Mouse (Mus musculus) heart, embryonic 13.5 days (tissue): ENCODE results near the gene Mfsd1. TPM values are rescaled to one million over a fixed set of nuclear protein-coding genes. Genes with fewer than 3 reads are reported as not detected.
A peak's percentile ranks its signal among the peaks of the same experiment; 100 is the strongest.

Experiments
- ATAC-seq: fragments of 200-750 bp; cut with Nextera tagmentation; 2 replicates; pipeline ENCODE4 v1.8.0; 2017; ENCODE audit warnings: moderate TSS enrichment; ENCODE audit not compliant: insufficient number of reproducible peaks, low FRiP score, low TSS enrichment; ENCODE audit errors: extremely low read depth
- H3K27ac ChIP-seq: fragments of 300-500 bp; sonication (generic); replicated peaks from 2 replicates; pipeline ENCODE4 v1.5.1; 2015; ENCODE audit warnings: moderate library complexity, mild to moderate bottlenecking, inconsistent platforms
- H3K27me3 ChIP-seq: fragments of 300-500 bp; sonication (generic); replicated peaks from 2 replicates; pipeline ENCODE4 v1.6.1; 2015; ENCODE audit warnings: mild to moderate bottlenecking, inconsistent platforms
- H3K36me3 ChIP-seq: fragments of 300-500 bp; sonication (generic); 2 replicates; pipeline ENCODE4 v1.6.1; 2015; ENCODE audit warnings: mild to moderate bottlenecking, inconsistent platforms
- H3K4me1 ChIP-seq: fragments of 300-500 bp; sonication (generic); 2 replicates; pipeline ENCODE4 v1.6.1; 2015; ENCODE audit warnings: inconsistent platforms
- H3K4me2 ChIP-seq: fragments of 300-500 bp; sonication (generic); 2 replicates; pipeline ENCODE4 v1.6.1; 2015; ENCODE audit warnings: inconsistent platforms, mild to moderate bottlenecking, moderate library complexity
- H3K4me3 ChIP-seq: fragments of 300-500 bp; sonication (generic); 2 replicates; pipeline ENCODE4 v1.5.1; 2015; ENCODE audit warnings: moderate library complexity, mild to moderate bottlenecking, inconsistent platforms
- H3K9ac ChIP-seq: fragments of 300-500 bp; sonication (generic); 2 replicates; pipeline ENCODE4 v1.6.1; 2015; ENCODE audit warnings: inconsistent platforms, mild to moderate bottlenecking, moderate library complexity
- H3K9me3 ChIP-seq: fragments of 300-500 bp; sonication (generic); 2 replicates; pipeline ENCODE4 v1.6.1; 2016; ENCODE audit warnings: inconsistent platforms
- WGBS: fragments of 180-500 bp; shearing (Covaris S2); methylation state at CpG from one replicate; pipeline ENCODE4 v1.1.7; 2015; ENCODE audit warnings: mixed read lengths; 5-methylcytosine and 5-hydroxymethylcytosine counted together
- polyA plus RNA-seq: library from polyadenylated mRNA; unstranded; fragments of >200 nt; fragmentation: Nextera tagmentation; extraction: Ambion mirVana; gene quantifications from 2 replicates; pipeline ENCODE4 v1.2.1, GENCODE M21; 2015

Mfsd1 gene
- polyA plus RNA-seq, result 39.5 and 40.3 TPM in 2 replicates

DNA sequence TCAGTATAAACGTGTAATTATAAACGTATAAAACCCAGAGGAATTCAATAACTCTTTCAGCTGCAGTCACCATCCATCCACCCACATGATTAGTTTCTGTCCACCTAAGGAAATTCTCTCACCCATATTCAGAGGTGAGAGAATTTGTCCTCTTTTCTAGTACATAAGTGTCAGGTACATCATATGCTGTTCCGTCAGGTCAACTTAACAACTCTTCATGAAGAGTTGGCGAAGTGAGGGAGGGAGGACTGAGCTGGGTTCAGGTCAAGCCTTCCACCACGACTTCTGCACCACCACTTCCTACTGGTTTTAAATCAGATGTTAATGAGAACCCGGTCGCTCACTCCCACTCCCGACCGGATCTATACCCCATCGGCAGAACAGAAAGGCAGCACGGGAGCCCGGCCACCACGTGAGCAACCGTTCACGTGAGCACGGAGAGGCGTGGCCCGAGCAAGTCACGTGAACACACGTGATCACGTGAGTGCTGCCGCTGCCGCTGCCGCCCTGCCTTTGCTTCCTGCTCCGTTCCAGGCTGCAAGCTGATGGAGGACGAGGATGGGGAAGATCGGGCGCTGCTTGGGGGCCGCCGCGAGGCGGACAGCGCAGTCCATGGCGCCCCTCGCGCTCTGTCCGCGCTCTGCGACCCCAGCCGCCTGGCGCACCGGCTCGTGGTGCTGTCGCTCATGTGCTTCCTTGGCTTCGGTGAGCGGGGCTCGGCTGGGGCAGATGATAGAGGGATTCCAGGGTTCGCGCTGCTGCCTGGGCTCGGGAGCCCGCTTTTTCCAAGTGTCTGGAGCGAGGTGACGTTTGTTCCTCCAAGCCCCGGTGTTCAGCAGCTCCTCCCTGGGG is at the start of gene Mfsd1:
Gene Mfsd1, plus strand, starts transcription at position 469 of the 852 bp plus-strand sequence.
- whole genome bisulfite sequencing, result 5% methylated on average over 54 of the region's 54 CpGs
- H3K36me3 ChIP-seq, result peaks cover 32% of the 10 kb centered on the region
- H3K27ac ChIP-seq, result peak within 1 kb of the TSS; percentile 61
- no peaks in the 10 kb centered on the region for H3K9me3 ChIP-seq
- H3K4me2 ChIP-seq, result peak within 1 kb of the TSS; percentile 87
- H3K9ac ChIP-seq, result peak within 1 kb of the TSS; percentile 81
- peak; percentile 77 for ATAC-seq
- peaks cover 25% of the 10 kb centered on the region for H3K27me3 ChIP-seq
- H3K4me3 ChIP-seq, result peak within 1 kb of the TSS; percentile 71
- peaks cover 13% of the 10 kb centered on the region for H3K4me1 ChIP-seq

DNA sequence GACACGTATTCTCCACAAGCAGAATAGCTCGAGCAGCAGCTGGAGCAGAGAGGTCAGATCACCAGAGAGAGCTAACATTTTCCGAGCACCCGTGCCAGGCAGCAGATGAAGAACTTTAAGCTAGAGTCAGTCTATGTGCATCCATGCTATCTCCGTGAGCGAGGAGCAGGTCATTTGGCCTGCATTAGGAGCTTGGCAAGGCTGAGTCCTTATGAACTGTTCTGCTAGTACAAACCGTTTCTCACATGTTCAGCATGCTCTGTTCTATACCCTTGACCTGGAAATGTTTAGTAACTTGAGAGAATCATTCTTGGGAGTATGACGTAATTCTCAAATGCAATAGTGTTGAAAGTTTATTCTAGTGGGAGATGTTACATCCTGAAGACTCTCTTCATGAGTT is 38.9 kb upstream of the Mfsd1 start:
- Histone ChIP-seq H3K27ac (no peak overlapping the region), H3K4me2 (no peak overlapping the region), H3K9me3 (no peaks in the 10 kb centered on the region), H3K4me1 (no peaks in the 10 kb centered on the region), H3K36me3 (no peaks in the 10 kb centered on the region), H3K9ac (no peak overlapping the region), H3K27me3 (no peaks in the 10 kb centered on the region), H3K4me3 (no peak overlapping the region)
- no peak for ATAC-seq
- WGBS, result 66% methylated on average over 8 of the region's 8 CpGs

DNA sequence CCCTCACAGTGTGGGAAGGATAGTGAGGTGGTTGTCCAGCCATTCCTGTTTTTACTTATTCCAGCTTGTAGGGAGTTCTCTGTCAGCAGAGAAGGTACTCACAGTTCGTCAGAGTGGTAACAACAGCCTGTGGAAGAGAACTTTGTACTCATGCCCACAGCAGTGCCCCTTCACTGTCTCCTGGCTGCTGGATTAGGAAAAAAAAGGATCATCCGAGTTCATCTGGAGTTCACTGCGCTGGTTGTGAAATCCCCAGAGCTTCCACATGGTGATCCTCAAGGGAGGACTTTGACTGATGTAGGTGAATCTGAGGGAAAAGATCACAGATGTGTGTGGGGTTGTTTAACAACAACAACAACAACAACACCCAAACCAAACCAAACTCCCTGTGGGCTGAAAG is 31.3 kb upstream of the Mfsd1 start:
- no peak for ATAC-seq
- no peak overlapping the region for H3K9ac ChIP-seq
- 53% methylated on average over 3 of the region's 3 CpGs for WGBS
- H3K4me2 ChIP-seq, result no peak overlapping the region
- H3K27me3 ChIP-seq, result no peaks in the 10 kb centered on the region
- H3K27ac ChIP-seq, result no peak overlapping the region
- no peaks in the 10 kb centered on the region for H3K9me3 ChIP-seq
- no peaks in the 10 kb centered on the region for H3K4me1 ChIP-seq
- H3K4me3 ChIP-seq, result no peak overlapping the region
- H3K36me3 ChIP-seq, result no peaks in the 10 kb centered on the region

DNA sequence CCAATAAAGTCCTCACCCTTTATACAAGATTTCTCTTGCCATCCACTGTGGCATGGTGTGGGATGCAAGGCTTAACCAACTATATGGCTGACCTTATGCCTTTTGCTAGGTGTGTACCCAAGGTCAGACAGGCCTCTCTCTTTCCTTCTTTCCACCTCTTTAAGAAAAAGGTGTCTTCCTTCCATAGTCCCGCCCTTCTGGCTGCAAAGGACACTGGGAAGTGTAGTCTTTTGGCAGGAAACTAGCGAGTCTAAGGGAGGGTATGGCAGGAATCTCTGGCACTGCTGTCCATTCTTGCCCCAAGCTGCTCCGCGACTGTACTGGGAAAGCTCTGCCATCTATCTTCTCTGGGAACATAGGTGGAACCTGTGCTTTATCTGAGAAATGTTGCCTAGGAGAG is 29.3 kb upstream of the Mfsd1 start:
- ATAC-seq, result no peak
- WGBS, result 32% methylated on average over 4 of the region's 4 CpGs
- Histone ChIP-seq H3K4me2 (peak overlapping the region; percentile 47), H3K27ac (no peak overlapping the region), H3K27me3 (no peaks in the 10 kb centered on the region), H3K36me3 (no peaks in the 10 kb centered on the region), H3K4me1 (no peaks in the 10 kb centered on the region), H3K9me3 (no peaks in the 10 kb centered on the region), H3K9ac (no peak overlapping the region), H3K4me3 (no peak overlapping the region)

DNA sequence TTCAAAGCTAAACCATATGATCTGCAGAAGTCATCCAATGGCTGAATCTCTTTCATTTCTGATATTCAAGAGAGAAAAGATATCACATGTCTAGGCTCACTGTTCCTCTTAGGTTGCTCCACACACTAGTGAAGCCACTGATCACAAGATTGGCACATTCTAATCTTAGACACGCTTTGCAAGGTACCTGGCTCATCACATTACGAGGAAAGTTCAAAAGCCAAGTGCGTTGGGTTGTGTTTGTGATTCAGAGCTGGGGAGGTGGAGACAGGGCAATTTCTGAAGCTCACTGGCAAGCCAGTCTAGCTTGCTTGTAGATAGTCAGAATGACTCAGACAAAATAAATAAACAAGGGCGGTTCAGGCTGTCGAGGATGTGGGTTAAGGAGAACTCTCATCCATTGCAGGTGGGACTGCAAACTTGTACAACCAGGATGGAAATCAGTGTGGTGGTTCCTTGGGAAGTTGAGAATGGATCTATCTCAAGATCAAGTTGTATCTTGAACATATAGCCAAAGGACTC is 28.6 kb upstream of the Mfsd1 start:
- no peak for ATAC-seq
- Histone ChIP-seq H3K9me3 (no peaks in the 10 kb centered on the region), H3K4me3 (no peak overlapping the region), H3K27me3 (no peaks in the 10 kb centered on the region), H3K9ac (no peak overlapping the region), H3K27ac (no peak overlapping the region), H3K4me2 (no peak overlapping the region), H3K36me3 (no peaks in the 10 kb centered on the region), H3K4me1 (no peaks in the 10 kb centered on the region)
- 70% methylated on average over 5 of the region's 5 CpGs for WGBS

DNA sequence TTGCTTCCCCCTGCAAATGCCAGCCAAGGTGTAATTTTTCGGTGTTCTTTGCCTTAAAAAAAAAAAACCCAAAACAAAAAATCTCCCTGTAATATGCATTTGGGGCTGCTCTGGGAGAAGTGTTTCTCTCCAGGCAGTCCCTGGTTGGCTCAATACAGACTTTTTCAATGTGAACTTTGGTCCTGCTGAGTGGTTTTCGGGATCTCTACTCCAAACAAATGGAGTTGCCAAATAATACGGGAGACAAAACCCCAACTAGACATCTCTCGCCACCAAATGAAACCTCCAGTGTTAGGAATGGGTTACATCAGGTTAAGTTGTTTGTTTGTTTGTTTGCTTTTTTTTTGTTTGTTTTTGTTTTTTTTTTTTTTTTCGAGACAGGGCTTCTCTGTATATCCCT is 27.3 kb upstream of the Mfsd1 start:
- Histone ChIP-seq H3K9ac (no peak overlapping the region), H3K27ac (no peak overlapping the region), H3K36me3 (no peaks in the 10 kb centered on the region), H3K4me1 (no peaks in the 10 kb centered on the region), H3K4me3 (no peak overlapping the region), H3K4me2 (no peak overlapping the region), H3K27me3 (no peaks in the 10 kb centered on the region), H3K9me3 (no peaks in the 10 kb centered on the region)
- no peak for ATAC-seq
- WGBS, result 69% methylated on average over 5 of the region's 5 CpGs

DNA sequence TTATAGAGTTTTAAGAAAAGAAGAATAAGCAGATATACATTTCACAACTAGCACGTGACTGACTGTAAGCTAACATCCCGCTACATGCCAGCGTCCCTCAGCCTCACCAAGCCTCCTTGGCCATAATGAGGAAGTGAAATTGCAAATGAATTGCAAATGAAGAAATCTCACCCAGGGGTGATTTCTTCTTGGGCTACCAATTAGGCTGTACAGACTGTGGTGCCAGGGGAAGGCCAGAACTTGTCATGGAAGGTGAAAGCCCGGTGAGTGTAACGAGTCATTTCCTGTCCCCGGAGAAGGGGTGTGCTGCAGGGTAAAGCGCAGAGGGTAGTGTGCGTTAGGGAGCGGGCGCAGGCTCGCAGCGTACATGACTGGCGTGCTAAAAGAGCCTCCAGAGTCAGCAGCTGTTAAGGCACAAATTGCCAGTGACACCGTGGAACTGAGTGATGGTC is 25.3 kb upstream of the Mfsd1 start:
- Histone ChIP-seq H3K4me3 (no peak overlapping the region), H3K9me3 (no peaks in the 10 kb centered on the region), H3K9ac (no peak overlapping the region), H3K36me3 (no peaks in the 10 kb centered on the region), H3K27ac (no peak overlapping the region), H3K4me2 (peak overlapping the region; percentile 31), H3K27me3 (no peaks in the 10 kb centered on the region), H3K4me1 (no peaks in the 10 kb centered on the region)
- 55% methylated on average over 14 of the region's 14 CpGs for WGBS
- no peak for ATAC-seq

DNA sequence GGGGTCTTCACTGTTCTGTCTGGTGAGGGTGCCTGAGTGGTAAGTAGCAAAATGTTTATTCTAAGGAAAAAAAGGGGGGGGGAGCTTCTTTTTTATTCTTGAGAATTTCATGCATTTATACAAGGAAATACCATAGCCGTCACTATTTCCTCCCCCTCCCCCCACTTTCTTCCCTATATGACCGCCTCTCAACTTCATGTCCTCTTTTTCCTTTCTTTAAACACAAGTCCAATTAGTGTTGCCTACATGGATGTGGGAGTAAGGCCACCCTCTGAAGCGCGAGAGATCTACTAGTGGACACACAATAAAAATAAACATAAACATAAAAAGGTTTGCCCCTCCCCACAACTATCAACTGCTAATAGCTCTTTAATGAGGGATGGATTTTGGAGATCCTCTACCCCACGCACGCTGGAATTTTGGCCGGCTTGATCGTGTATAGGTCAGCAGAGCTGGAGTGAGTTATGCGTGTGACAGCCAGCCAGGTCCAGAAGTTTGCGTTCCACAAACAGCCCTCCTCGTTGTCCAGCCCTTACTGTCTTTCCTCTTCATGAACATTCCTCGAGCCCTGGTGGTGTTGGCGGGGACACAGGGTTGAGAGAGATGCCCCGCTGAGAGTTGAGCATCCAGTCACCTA is 24.7 kb upstream of the Mfsd1 start:
- Histone ChIP-seq H3K4me3 (no peak overlapping the region), H3K9ac (no peak overlapping the region), H3K36me3 (no peaks in the 10 kb centered on the region), H3K27ac (no peak overlapping the region), H3K27me3 (no peaks in the 10 kb centered on the region), H3K9me3 (no peaks in the 10 kb centered on the region), H3K4me2 (peak overlapping the region; percentile 31; the same call in 1 of the 2 replicates), H3K4me1 (no peaks in the 10 kb centered on the region)
- ATAC-seq, result no peak
- 77% methylated on average over 14 of the region's 14 CpGs for WGBS

DNA sequence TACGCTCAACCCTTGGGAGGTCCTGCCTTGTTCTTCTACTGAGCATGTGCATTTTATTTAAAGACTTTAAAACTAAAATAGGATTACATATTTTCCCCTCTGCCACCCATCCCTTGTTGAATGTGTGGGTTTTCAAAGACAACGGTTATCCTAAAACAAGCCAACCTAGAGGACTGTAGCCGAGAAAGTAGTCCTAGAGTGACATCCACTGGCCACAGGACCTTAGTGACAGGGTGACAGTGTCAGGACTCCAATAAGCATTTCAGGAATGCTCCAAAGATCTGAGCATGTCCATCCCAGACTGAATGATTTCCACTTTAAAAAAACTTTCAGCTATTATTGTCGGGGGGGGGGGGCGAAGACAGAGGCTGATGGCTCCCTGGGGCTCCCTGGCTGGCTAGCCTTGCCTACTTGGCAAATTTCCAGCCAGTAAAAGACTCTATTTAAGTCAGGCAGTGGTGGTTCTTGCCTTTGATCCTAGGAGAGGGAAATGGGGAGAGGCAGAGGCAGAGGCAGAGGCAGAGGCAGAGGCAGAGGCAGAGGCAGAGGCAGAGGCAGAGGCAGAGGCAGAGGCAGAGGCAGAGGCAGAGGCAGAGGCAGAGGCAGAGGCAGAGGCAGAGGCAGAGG is 17.7 kb upstream of the Mfsd1 start:
- no peak overlapping the region for H3K27ac ChIP-seq
- H3K27me3 ChIP-seq, result peaks cover 3% of the 10 kb centered on the region
- WGBS, result 46% methylated on average over 5 of the region's 5 CpGs
- H3K4me3 ChIP-seq, result no peak overlapping the region
- H3K4me2 ChIP-seq, result no peak overlapping the region
- no peak for ATAC-seq
- H3K4me1 ChIP-seq, result no peaks in the 10 kb centered on the region
- H3K9me3 ChIP-seq, result no peaks in the 10 kb centered on the region; the same call in 1 of the 2 replicates
- H3K36me3 ChIP-seq, result no peaks in the 10 kb centered on the region
- no peak overlapping the region for H3K9ac ChIP-seq

DNA sequence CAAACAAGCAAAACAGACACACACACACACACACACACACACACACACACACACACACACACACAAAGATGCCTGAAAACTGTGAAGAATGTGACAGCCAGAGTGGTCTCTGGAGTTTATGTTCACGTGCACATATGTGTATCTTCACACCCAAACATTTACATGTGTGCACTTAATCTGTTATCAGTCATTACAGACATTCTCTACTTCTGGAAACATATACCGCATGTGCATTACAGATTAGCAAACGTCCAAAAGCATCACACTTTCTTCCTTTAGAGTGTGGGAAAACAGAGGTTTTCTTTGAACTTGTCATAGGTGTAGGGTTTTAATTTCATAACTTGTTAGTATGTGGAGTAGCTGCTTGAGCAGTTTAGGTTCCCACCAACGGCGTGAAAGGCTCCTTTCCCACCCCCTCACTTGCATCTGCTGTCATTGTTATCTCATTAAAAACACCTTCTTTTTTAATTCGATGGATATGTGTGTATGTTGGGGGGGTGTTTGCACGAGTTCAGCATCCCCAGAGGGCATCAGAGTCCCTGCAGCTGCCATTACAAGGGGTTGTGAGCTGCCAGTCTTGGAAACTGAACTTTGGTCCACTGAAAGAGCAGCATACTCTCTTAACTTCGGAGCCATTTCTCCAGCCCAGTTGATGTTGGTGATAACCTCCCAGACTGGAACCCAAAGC is 16.9 kb upstream of the Mfsd1 start:
- Histone ChIP-seq H3K9me3 (no peaks in the 10 kb centered on the region; the same call in 1 of the 2 replicates), H3K4me1 (no peaks in the 10 kb centered on the region), H3K27me3 (peaks cover 5% of the 10 kb centered on the region), H3K9ac (no peak overlapping the region), H3K36me3 (no peaks in the 10 kb centered on the region), H3K27ac (no peak overlapping the region), H3K4me2 (no peak overlapping the region), H3K4me3 (no peak overlapping the region)
- no peak for ATAC-seq
- 52% methylated on average over 8 of the region's 8 CpGs for WGBS
